In the genomic region with DNA sequence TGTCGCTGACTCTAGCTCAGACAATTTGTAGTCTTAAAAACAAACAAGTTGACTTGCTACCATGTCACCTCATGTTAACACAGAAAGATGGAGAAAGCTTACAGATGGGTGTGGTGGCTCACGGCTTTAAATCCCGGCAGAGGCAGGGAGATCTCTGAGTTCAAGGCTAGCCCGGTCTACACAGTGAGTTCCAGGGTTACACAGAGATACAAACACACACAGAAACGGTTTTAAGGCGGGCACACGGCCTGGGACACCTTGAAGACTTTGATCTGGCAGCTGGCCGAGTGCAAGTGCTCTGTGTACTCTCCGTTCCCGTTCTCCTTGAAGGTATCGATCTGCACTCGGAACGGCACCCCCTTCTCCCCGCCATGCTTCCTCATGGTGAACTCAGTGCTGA, we compare ENCODE assay signal across 28 mouse cellular contexts.
"Had no signal": no experiment of that assay in that cellular context is flagged by ENCODE, and none has a peak within 500 bp of the region (broad histone marks: within the 10 kb centered on the region; RNA-seq: fewer than 3 reads in every experiment).

No protein-coding gene starts in this region.

- H3K4me3 ChIP-seq: gastrocnemius, adult 2 months; heart, adult 2 months; heart, embryonic 13.5 days; heart, embryonic 15.5 days; hindbrain, embryonic 10.5 days; hindbrain, embryonic 12.5 days; intestine, embryonic 15.5 days; layer of hippocampus, adult 2 months; left cerebral cortex, adult 2 months; limb, embryonic 10.5 days; limb, embryonic 12.5 days; liver, embryonic 13.5 days had no signal

- DNase-seq: gastrocnemius, adult 2 months; gastrocnemius, postnatal 10 days; gastrocnemius, postnatal 25 days; heart, adult 2 months; heart, postnatal 14 days; heart, postnatal 4 days; kidney, adult 18-20 months; kidney, postnatal 10 days; kidney, postnatal 25 days; kidney, postnatal 4 days; liver; liver, embryonic 13.5 days had no signal

- H3K27ac ChIP-seq: gastrocnemius, adult 2 months; heart, adult 2 months; heart, embryonic 13.5 days; heart, embryonic 15.5 days; hindbrain, embryonic 10.5 days; hindbrain, embryonic 12.5 days; hindbrain, embryonic 14.5 days; intestine, embryonic 15.5 days; layer of hippocampus, adult 2 months; left cerebral cortex, adult 2 months; limb, embryonic 10.5 days; limb, embryonic 12.5 days; liver, embryonic 13.5 days had no signal

- H3K9ac ChIP-seq: heart, embryonic 13.5 days; heart, embryonic 15.5 days; hindbrain, embryonic 12.5 days; hindbrain, embryonic 14.5 days; intestine, embryonic 15.5 days; limb, embryonic 12.5 days; liver, embryonic 13.5 days had no signal

- H3K4me2 ChIP-seq: heart, embryonic 11.5 days; heart, embryonic 13.5 days; heart, embryonic 15.5 days; hindbrain, embryonic 12.5 days; hindbrain, embryonic 14.5 days; intestine, embryonic 15.5 days; limb, embryonic 12.5 days; liver, embryonic 11.5 days; liver, embryonic 13.5 days had no signal

- H3K9me3 ChIP-seq: heart, embryonic 13.5 days; heart, embryonic 15.5 days; hindbrain, embryonic 10.5 days; hindbrain, embryonic 12.5 days; intestine, embryonic 15.5 days; limb, embryonic 10.5 days; limb, embryonic 12.5 days; liver, embryonic 13.5 days had no signal

- ATAC-seq: forebrain, embryonic 16.5 days; hindbrain, embryonic 16.5 days; inflammation-experienced regulatory T-cells, adult 6 months; intestine, embryonic 15.5 days; intestine, postnatal 0 days had no signal

- H3K4me1 ChIP-seq: heart, embryonic 13.5 days; heart, embryonic 15.5 days; hindbrain, embryonic 10.5 days; hindbrain, embryonic 12.5 days; intestine, embryonic 15.5 days; limb, embryonic 10.5 days; limb, embryonic 12.5 days; liver, embryonic 13.5 days had no signal

- H3K27me3 ChIP-seq: heart, embryonic 13.5 days; heart, embryonic 15.5 days; hindbrain, embryonic 12.5 days; intestine, embryonic 15.5 days; limb, embryonic 12.5 days; liver, embryonic 13.5 days had no signal
